Mouse (Mus musculus) cerebellum, adult 2 months (tissue): ENCODE measurements at regions not wholly inside any gene's neighbourhood (a gene's known extent, or its start where the extent isn't known, plus 50 kb on each side); places are given as distances from the start of the nearest gene placed in this dataset.

ENCODE experiments used
- DNase-seq, 2 experiments: peaks; one replicate each; pipeline ENCODE4 v3.0.0; 2021
- H3K27ac ChIP-seq: fragments of 200-500 bp; 2 replicates; pipeline ENCODE4 v1.5.1; 2012; ENCODE audit warnings: low read length, control low read depth, inconsistent platforms; ENCODE audit not compliant: insufficient read depth
- H3K27me3 ChIP-seq: fragments of 200-500 bp; 2 replicates; pipeline ENCODE4 v1.6.1; 2012; ENCODE audit warnings: inconsistent platforms, mild to moderate bottlenecking, low read length, moderate library complexity; ENCODE audit not compliant: control insufficient read depth, insufficient read depth
- H3K4me1 ChIP-seq: fragments of 200-500 bp; 2 replicates; pipeline ENCODE4 v1.6.1; 2011; ENCODE audit warnings: low read length; ENCODE audit not compliant: control insufficient read depth, insufficient read depth
- H3K4me3 ChIP-seq: fragments of 200-500 bp; replicated peaks from 2 replicates; pipeline ENCODE3; 2011; ENCODE audit warnings: mild to moderate bottlenecking, low read depth, low read length, control low read depth; ENCODE audit not compliant: insufficient read depth
- CTCF ChIP-seq: fragments of 200-500 bp; IDR thresholded peaks from 2 replicates; pipeline ENCODE4 v1.5.1; 2011; ENCODE audit warnings: low read depth, mild to moderate bottlenecking, control low read depth, low read length, moderate library complexity, borderline replicate concordance; ENCODE audit not compliant: insufficient read depth
- POLR2A ChIP-seq: fragments of 200-500 bp; IDR thresholded peaks from 2 replicates; pipeline ENCODE4 v1.6.1; 2011; ENCODE audit warnings: low read length, control low read depth, borderline replicate concordance; ENCODE audit not compliant: insufficient read depth
- WGBS: fragments of 180-500 bp; shearing (Covaris S2); methylation state at CpG from one replicate; pipeline ENCODE4 v1.1.7; 2018; 5-methylcytosine and 5-hydroxymethylcytosine counted together

GRCm38 (mm10) chr16:30741192-30741591, 141.7 kb downstream of the Fam43a start:
- 90% methylated on average over 1 of the region's 1 CpGs for WGBS
- TF ChIP-seq CTCF (no peak), POLR2A (no peak)
- Histone ChIP-seq H3K27me3 (no peaks in the 10 kb centered on the region), H3K27ac (no peak overlapping the region), H3K4me1 (peaks cover 13% of the 10 kb centered on the region), H3K4me3 (no peak overlapping the region)
- DNase-seq, result no peak

GRCm38 (mm10) chr16:30742474-30742873, 143.0 kb downstream of the Fam43a start:
- DNase-seq, result no peak
- WGBS, result 94% methylated on average over 6 of the region's 6 CpGs
- no peak overlapping the region for H3K27ac ChIP-seq
- TF ChIP-seq CTCF (no peak), POLR2A (no peak)
- peaks cover 12% of the 10 kb centered on the region for H3K4me1 ChIP-seq
- H3K4me3 ChIP-seq, result no peak overlapping the region
- H3K27me3 ChIP-seq, result no peaks in the 10 kb centered on the region

DNA sequence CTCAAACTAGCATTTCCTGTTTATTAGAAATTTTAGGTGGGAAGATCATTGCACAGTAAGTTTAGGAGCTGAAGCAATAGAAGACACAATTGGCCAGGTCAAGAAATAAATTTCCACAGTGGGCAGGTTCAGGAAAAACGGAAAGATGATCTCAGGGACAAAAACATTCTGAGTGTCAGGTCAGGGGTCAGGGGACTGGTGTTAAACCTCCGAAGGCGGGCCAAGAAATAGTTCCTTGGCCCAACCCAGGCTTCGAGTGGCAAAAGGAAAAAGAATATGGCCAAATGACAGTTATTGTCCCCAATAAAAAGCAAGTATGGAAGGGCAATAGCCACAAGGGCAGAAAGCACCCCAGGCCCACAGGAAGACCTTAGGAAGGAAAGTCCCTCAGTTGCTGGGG, 144.0 kb downstream of the Fam43a start:
- TF ChIP-seq POLR2A (no peak), CTCF (no peak)
- 89% methylated on average over 4 of the region's 4 CpGs for WGBS
- H3K4me1 ChIP-seq, result peaks cover 12% of the 10 kb centered on the region
- DNase-seq, result no peak
- H3K27me3 ChIP-seq, result no peaks in the 10 kb centered on the region
- no peak overlapping the region for H3K4me3 ChIP-seq
- H3K27ac ChIP-seq, result no peak overlapping the region

DNA sequence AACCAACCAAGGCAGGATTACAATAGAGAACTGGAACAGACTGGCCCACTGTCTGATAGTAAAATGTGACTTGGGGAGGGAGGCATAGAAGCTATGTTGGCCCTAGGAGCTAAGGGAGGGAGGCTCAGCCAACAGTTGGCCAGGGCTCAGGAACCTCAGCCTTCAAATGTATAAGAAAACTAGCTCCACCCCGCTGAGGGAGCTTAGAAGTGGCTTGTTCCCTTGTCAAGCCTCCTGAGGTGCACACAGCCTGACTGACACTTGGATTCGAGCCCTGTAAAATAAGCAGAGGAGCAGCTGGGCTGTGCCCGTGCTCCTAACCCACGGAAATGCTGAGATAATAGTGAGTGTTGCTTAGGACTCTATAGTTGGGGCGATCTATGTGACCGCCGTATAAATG, 144.7 kb downstream of the Fam43a start:
- Histone ChIP-seq H3K27me3 (no peaks in the 10 kb centered on the region), H3K27ac (no peak overlapping the region), H3K4me3 (no peak overlapping the region), H3K4me1 (peaks cover 15% of the 10 kb centered on the region)
- no peak for DNase-seq
- TF ChIP-seq POLR2A (no peak), CTCF (no peak)
- 54% methylated on average over 7 of the region's 7 CpGs for WGBS

GRCm38 (mm10) chr16:30745598-30746181, 146.2 kb downstream of the Fam43a start:
- WGBS, result 34% methylated on average over 11 of the region's 11 CpGs
- Histone ChIP-seq H3K4me3 (no peak overlapping the region), H3K27me3 (no peaks in the 10 kb centered on the region), H3K27ac (no peak overlapping the region), H3K4me1 (peaks cover 22% of the 10 kb centered on the region)
- peak; percentile 40 to 65 for DNase-seq
- no peak for TF ChIP-seq CTCF
- TF ChIP-seq POLR2A, result no peak

DNA sequence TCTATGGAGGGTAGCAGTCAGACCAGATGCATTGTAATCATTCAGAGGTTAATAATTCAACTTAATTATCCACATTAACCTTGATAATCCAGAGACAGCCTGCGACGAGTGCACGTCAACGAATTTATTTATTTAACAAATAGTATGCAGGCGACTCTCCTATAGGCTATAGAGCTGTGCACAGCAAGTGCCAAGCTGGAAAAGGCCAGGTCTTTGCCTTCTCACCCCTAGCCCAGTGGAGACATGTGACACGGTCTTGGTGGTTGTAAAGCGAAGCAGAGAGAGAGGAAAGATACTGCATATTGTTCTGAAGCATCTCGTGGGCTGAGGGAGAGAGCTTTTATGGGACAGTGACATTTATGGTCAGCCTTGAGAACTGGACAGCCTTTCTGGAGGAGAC, 146.7 kb downstream of the Fam43a start:
- WGBS, result 64% methylated on average over 8 of the region's 8 CpGs
- Histone ChIP-seq H3K4me3 (no peak overlapping the region), H3K27ac (no peak overlapping the region), H3K27me3 (no peaks in the 10 kb centered on the region), H3K4me1 (peaks cover 22% of the 10 kb centered on the region)
- TF ChIP-seq CTCF, result no peak
- TF ChIP-seq POLR2A, result no peak
- no peak for DNase-seq

DNA sequence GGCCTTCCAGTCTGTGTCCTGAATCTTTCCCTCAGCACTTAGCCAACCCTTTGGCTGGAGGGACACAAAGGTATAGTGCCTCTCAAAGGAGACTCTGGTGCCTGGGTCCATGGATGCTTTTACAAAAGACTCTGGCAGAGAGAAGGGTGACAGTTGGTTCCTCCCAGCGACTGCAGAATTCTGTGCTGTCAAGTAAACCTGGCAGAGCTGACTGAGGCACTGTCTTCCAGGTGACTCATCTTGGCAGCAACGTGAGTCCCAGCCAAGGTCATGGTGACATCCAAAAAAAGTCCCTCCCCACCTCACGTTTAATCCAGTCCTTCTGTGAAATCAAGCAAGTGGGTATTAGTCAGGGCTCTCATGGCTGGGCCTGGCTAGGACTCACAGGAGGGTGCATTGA, 150.3 kb downstream of the Fam43a start:
- peak; percentile 63 to 88 for DNase-seq
- H3K4me1 ChIP-seq, result peaks cover 17% of the 10 kb centered on the region
- TF ChIP-seq POLR2A (no peak), CTCF (no peak)
- no peak overlapping the region for H3K27ac ChIP-seq
- 9% methylated on average over 3 of the region's 3 CpGs for WGBS
- H3K27me3 ChIP-seq, result no peaks in the 10 kb centered on the region
- no peak overlapping the region for H3K4me3 ChIP-seq

- WGBS, result 94% methylated on average over 2 of the region's 2 CpGs
- Histone ChIP-seq H3K4me1 (no peaks in the 10 kb centered on the region; the same call in none of the 2 replicates), H3K27me3 (no peaks in the 10 kb centered on the region), H3K27ac (no peak overlapping the region), H3K4me3 (no peak overlapping the region)
- TF ChIP-seq POLR2A (no peak), CTCF (no peak)
- no peak for DNase-seq
These were observed 156.2 kb downstream of the Fam43a start for GRCm38 (mm10) chr16:30755771-30756170.
